Mouse (Mus musculus) heart, embryonic 11.5 days (tissue): Measurements from ENCODE around the gene Klhl36. TPM values are rescaled to one million over a fixed set of nuclear protein-coding genes. Genes with fewer than 3 reads are reported as not detected.

Experiments
- ATAC-seq: fragments of 200-750 bp; cut with Nextera tagmentation; replicated peaks from 2 replicates; pipeline ENCODE4 v1.8.0; 2017; ENCODE audit warnings: moderate library complexity; ENCODE audit not compliant: insufficient number of reproducible peaks, low FRiP score, low TSS enrichment
- H3K27ac ChIP-seq: fragments of 300-500 bp; sonication (generic); 2 replicates; pipeline ENCODE4 v1.5.1; 2014; ENCODE audit warnings: mild to moderate bottlenecking, low read depth, low read length
- H3K27me3 ChIP-seq: fragments of 300-500 bp; sonication (generic); 2 replicates; pipeline ENCODE4 v1.6.1; 2014; ENCODE audit warnings: mild to moderate bottlenecking, low read length, mixed read lengths; ENCODE audit not compliant: control insufficient read depth, insufficient read depth
- H3K36me3 ChIP-seq: fragments of 300-500 bp; sonication (generic); 2 replicates; pipeline ENCODE4 v1.6.1; 2014; ENCODE audit warnings: mild to moderate bottlenecking, low read length, moderate library complexity, mixed read lengths; ENCODE audit not compliant: control insufficient read depth, insufficient read depth
- H3K4me1 ChIP-seq: fragments of 300-500 bp; sonication (generic); 2 replicates; pipeline ENCODE4 v1.6.1; 2014; ENCODE audit warnings: low read length; ENCODE audit not compliant: control insufficient read depth, insufficient read depth
- H3K4me2 ChIP-seq: fragments of 300-500 bp; sonication (generic); 2 replicates; pipeline ENCODE4 v1.6.1; 2014; ENCODE audit warnings: mild to moderate bottlenecking, moderate library complexity
- H3K4me3 ChIP-seq: fragments of 300-500 bp; sonication (generic); 2 replicates; pipeline ENCODE4 v1.5.1; 2014; ENCODE audit warnings: low read depth, low read length
- H3K9ac ChIP-seq: fragments of 300-500 bp; sonication (generic); 2 replicates; pipeline ENCODE4 v1.6.1; 2014; ENCODE audit warnings: mild to moderate bottlenecking, low read depth, low read length, moderate library complexity
- H3K9me3 ChIP-seq: fragments of 300-500 bp; sonication (generic); replicated peaks from 2 replicates; pipeline ENCODE4 v1.6.1; 2016; ENCODE audit warnings: low read length; ENCODE audit not compliant: control insufficient read depth
- WGBS: fragments of 180-500 bp; shearing (Covaris S2); extraction: QIAGEN DNeasy Blood & Tissue Kit; methylation state at CpG from one replicate; pipeline ENCODE4 v1.1.7; 2014; ENCODE audit not compliant: insufficient replicate concordance; 5-methylcytosine and 5-hydroxymethylcytosine counted together
- polyA plus RNA-seq: library from polyadenylated mRNA; unstranded; fragments of >200 nt; fragmentation: Nextera tagmentation; extraction: Ambion mirVana; gene quantifications from 2 replicates; pipeline ENCODE4 v1.2.1, GENCODE M21; 2014

The Klhl36 gene
- polyA plus RNA-seq, 1 experiment from 2014 or later, result 8.6 TPM

- H3K27me3 ChIP-seq, result no peaks in the 10 kb centered on the region
- H3K9me3 ChIP-seq, result no peaks in the 10 kb centered on the region
- H3K27ac ChIP-seq, result no peak overlapping the region
- H3K4me1 ChIP-seq, result peaks cover 6% of the 10 kb centered on the region; the same call in 1 of the 2 replicates
- no peaks in the 10 kb centered on the region for H3K36me3 ChIP-seq
- no peak for ATAC-seq
- no peak overlapping the region for H3K4me2 ChIP-seq
- 76% methylated on average over 16 of the region's 16 CpGs for WGBS
- no peak overlapping the region for H3K9ac ChIP-seq
- H3K4me3 ChIP-seq, result no peak overlapping the region
Observed at GRCm38 (mm10) chr8:119847232-119847922, 14.7 kb upstream of the Klhl36 start.

- Histone ChIP-seq H3K9ac (no peak overlapping the region), H3K27me3 (no peaks in the 10 kb centered on the region), H3K36me3 (no peaks in the 10 kb centered on the region), H3K4me2 (no peak overlapping the region), H3K4me3 (no peak overlapping the region), H3K27ac (no peak overlapping the region), H3K4me1 (no peaks in the 10 kb centered on the region; the same call in 1 of the 2 replicates), H3K9me3 (no peaks in the 10 kb centered on the region)
- 70% methylated on average over 8 of the region's 8 CpGs for WGBS
- ATAC-seq, result no peak
Observed at GRCm38 (mm10) chr8:119853521-119853920, 8.5 kb upstream of the Klhl36 start.

GRCm38 (mm10) chr8:119854035-119854434 lies 8.0 kb upstream of the Klhl36 start:
- H3K4me2 ChIP-seq, result no peak overlapping the region
- WGBS, result 56% methylated on average over 5 of the region's 5 CpGs
- ATAC-seq, result no peak

GRCm38 (mm10) chr8:119855656-119856055 lies 6.4 kb upstream of the Klhl36 start:
- no peak overlapping the region for H3K4me2 ChIP-seq
- no peak for ATAC-seq
- no peaks in the 10 kb centered on the region for H3K36me3 ChIP-seq
- no peak overlapping the region for H3K27ac ChIP-seq
- 44% methylated on average over 5 of the region's 5 CpGs for WGBS
- no peak overlapping the region for H3K9ac ChIP-seq
- H3K4me1 ChIP-seq, result no peaks in the 10 kb centered on the region; the same call in 1 of the 2 replicates
- H3K9me3 ChIP-seq, result no peaks in the 10 kb centered on the region
- H3K4me3 ChIP-seq, result no peak overlapping the region
- H3K27me3 ChIP-seq, result 0 out of 2 replicates have a peak, but pooled peaks cover 5% of the 10 kb centered on the region

More at GRCm38 (mm10) chr8:119854035-119854434, 8.0 kb upstream of the Klhl36 start:
- Histone ChIP-seq H3K27me3 (0 out of 2 replicates have a peak, but pooled peaks cover 2% of the 10 kb centered on the region), H3K4me3 (no peak overlapping the region), H3K9ac (no peak overlapping the region), H3K27ac (no peak overlapping the region), H3K36me3 (no peaks in the 10 kb centered on the region), H3K9me3 (no peaks in the 10 kb centered on the region), H3K4me1 (no peaks in the 10 kb centered on the region; the same call in 1 of the 2 replicates)

GRCm38 (mm10) chr8:119857767-119858166 lies 4.3 kb upstream of the Klhl36 start:
- no peak overlapping the region for H3K4me3 ChIP-seq
- no peaks in the 10 kb centered on the region for H3K9me3 ChIP-seq
- 70% methylated on average over 6 of the region's 6 CpGs for WGBS
- H3K9ac ChIP-seq, result no peak overlapping the region
- no peak for ATAC-seq
- no peaks in the 10 kb centered on the region; the same call in 1 of the 2 replicates for H3K4me1 ChIP-seq
- H3K27ac ChIP-seq, result no peak overlapping the region
- H3K36me3 ChIP-seq, result no peaks in the 10 kb centered on the region
- 0 out of 2 replicates have a peak, but pooled peaks cover 5% of the 10 kb centered on the region for H3K27me3 ChIP-seq
- no peak overlapping the region for H3K4me2 ChIP-seq

GRCm38 (mm10) chr8:119862390-119862734 lies 296 bp downstream of the Klhl36 start:
- peak; percentile 27; the same call in 1 of the 2 replicates for ATAC-seq
- Histone ChIP-seq H3K4me3 (peak overlapping the region; percentile 74), H3K27ac (no peak overlapping the region), H3K27me3 (peaks cover 14% of the 10 kb centered on the region), H3K36me3 (no peaks in the 10 kb centered on the region; the same call in 1 of the 2 replicates), H3K4me1 (peaks cover 6% of the 10 kb centered on the region), H3K9me3 (no peaks in the 10 kb centered on the region), H3K9ac (peak overlapping the region; percentile 81), H3K4me2 (peak overlapping the region; percentile 85)
- 1% methylated on average over 19 of the region's 19 CpGs for WGBS

- no peak overlapping the region for H3K27ac ChIP-seq
- H3K4me3 ChIP-seq, result peak overlapping the region; percentile 74
- no peaks in the 10 kb centered on the region; the same call in 1 of the 2 replicates for H3K36me3 ChIP-seq
- ATAC-seq, result no peak
- H3K9me3 ChIP-seq, result no peaks in the 10 kb centered on the region
- H3K4me2 ChIP-seq, result peak overlapping the region; percentile 85
- peaks cover 6% of the 10 kb centered on the region for H3K4me1 ChIP-seq
- peak overlapping the region; percentile 81 for H3K9ac ChIP-seq
- peaks cover 14% of the 10 kb centered on the region for H3K27me3 ChIP-seq
- WGBS, result 4% methylated on average over 6 of the region's 6 CpGs
Observed at GRCm38 (mm10) chr8:119862749-119863148, 683 bp downstream of the Klhl36 start.

- no peak for ATAC-seq
- H3K36me3 ChIP-seq, result peaks cover 23% of the 10 kb centered on the region
- no peaks in the 10 kb centered on the region for H3K4me1 ChIP-seq
- no peak overlapping the region for H3K4me3 ChIP-seq
- no peak overlapping the region for H3K4me2 ChIP-seq
- peaks cover 4% of the 10 kb centered on the region for H3K9me3 ChIP-seq
- H3K9ac ChIP-seq, result no peak overlapping the region
- H3K27ac ChIP-seq, result no peak overlapping the region
- H3K27me3 ChIP-seq, result peaks cover 8% of the 10 kb centered on the region
- 69% methylated on average over 20 of the region's 20 CpGs for WGBS
Observed at GRCm38 (mm10) chr8:119869616-119870015, 7.5 kb downstream of the Klhl36 start.

- H3K4me1 ChIP-seq, result no peaks in the 10 kb centered on the region
- H3K27me3 ChIP-seq, result peaks cover 4% of the 10 kb centered on the region; the same call in 1 of the 2 replicates
- peaks cover 4% of the 10 kb centered on the region for H3K9me3 ChIP-seq
- H3K9ac ChIP-seq, result no peak overlapping the region
- ATAC-seq, result no peak
- no peak overlapping the region for H3K4me3 ChIP-seq
- peaks cover 23% of the 10 kb centered on the region for H3K36me3 ChIP-seq
- H3K27ac ChIP-seq, result no peak overlapping the region
- WGBS, result 97% methylated on average over 1 of the region's 1 CpGs
- H3K4me2 ChIP-seq, result no peak overlapping the region
Observed at GRCm38 (mm10) chr8:119873181-119873580, 11.1 kb downstream of the Klhl36 start.
